ENCODE assay signal across 9 mouse cellular contexts in genomic region chr1:23394356-23394755, GRCm38 (mm10). TPM values are rescaled to one million over a fixed set of nuclear protein-coding genes. Genes with fewer than 3 reads are reported as not detected.
DNase-seq lines count a peak whose midpoint lies in the region; ATAC-seq and TF ChIP-seq lines count a peak whose summit lies in the region.
"Not testable (repeated sequence)": the region's sequence is repeated elsewhere in the genome, so short reads cannot be mapped to it uniquely, and the experiment has no call there.
"Had no signal": no experiment of that assay in that cellular context is flagged by ENCODE, and none has a peak within 500 bp of the region (broad histone marks: within the 10 kb centered on the region; RNA-seq: fewer than 3 reads in every experiment).

No protein-coding gene starts in this region.

- not testable (repeated sequence) for H3K36me3 ChIP-seq in erythroblast, embryonic 14.5 days (ENCODE audit: control insufficient read depth); liver, embryonic 12.5 days; liver, embryonic 13.5 days; liver, embryonic 14.5 days (replicated peaks; ENCODE audit: control insufficient read depth, insufficient read depth, low read depth); liver, embryonic 15.5 days (replicated peaks); liver, embryonic 16.5 days (ENCODE audit: control insufficient read depth, insufficient read depth)

- H3K9ac ChIP-seq in liver, embryonic 12.5 days; liver, embryonic 13.5 days; liver, embryonic 14.5 days (replicated peaks); liver, embryonic 15.5 days; liver, embryonic 16.5 days (ENCODE audit: low read depth, low read length): not testable (repeated sequence)

- H3K4me2 ChIP-seq in liver, embryonic 12.5 days = peak overlapping the region; percentile 37
- peak overlapping the region; percentile 36 for H3K4me2 ChIP-seq in liver, embryonic 13.5 days
- H3K4me2 ChIP-seq in liver, embryonic 14.5 days (ENCODE audit: low read depth) = peak overlapping the region; percentile 36
- peak overlapping the region; percentile 49 for H3K4me2 ChIP-seq in liver, embryonic 15.5 days
- H3K4me2 ChIP-seq in liver, embryonic 16.5 days (ENCODE audit: low read depth, low read length) = peak overlapping the region; percentile 17; the same call in 1 of the 2 replicates

- not testable (repeated sequence) for H3K9me3 ChIP-seq in erythroblast, embryonic 14.5 days (ENCODE audit: control insufficient read depth, low read length); liver, embryonic 12.5 days (replicated peaks); liver, embryonic 13.5 days (replicated peaks); liver, embryonic 14.5 days (ENCODE audit: control insufficient read depth, low read length); liver, embryonic 15.5 days (replicated peaks); liver, embryonic 16.5 days (replicated peaks; ENCODE audit: control insufficient read depth, low read length)

- not testable (repeated sequence) for TF ChIP-seq EP300 in liver, embryonic 14.5 days (IDR thresholded peaks at IDR 0.05; ENCODE audit: low read depth)

- not testable (repeated sequence) for TF ChIP-seq CTCF in liver, embryonic 14.5 days (IDR thresholded peaks at IDR 0.05; ENCODE audit: low read depth)

- WGBS in liver, embryonic 12.5 days (ENCODE audit: insufficient replicate concordance) = 71% methylated on average over 2 of the region's 2 CpGs
- 66% methylated on average over 2 of the region's 2 CpGs for WGBS in liver, embryonic 13.5 days (ENCODE audit: insufficient replicate concordance)
- 73% methylated on average over 2 of the region's 2 CpGs for whole genome bisulfite sequencing in liver, embryonic 14.5 days (ENCODE audit: insufficient replicate concordance)
- WGBS in liver, embryonic 15.5 days (ENCODE audit: insufficient replicate concordance) = 73% methylated on average over 2 of the region's 2 CpGs
- 75% methylated on average over 2 of the region's 2 CpGs for WGBS in liver, embryonic 16.5 days (ENCODE audit: insufficient replicate concordance)

- peaks cover 69% of the 10 kb centered on the region for H3K4me1 ChIP-seq in erythroblast, embryonic 14.5 days (ENCODE audit: control insufficient read depth)
- peaks cover 44% of the 10 kb centered on the region for H3K4me1 ChIP-seq in liver, embryonic 12.5 days
- peaks cover 60% of the 10 kb centered on the region for H3K4me1 ChIP-seq in liver, embryonic 13.5 days (replicated peaks)
- H3K4me1 ChIP-seq in liver, embryonic 14.5 days (replicated peaks; ENCODE audit: control insufficient read depth in 2 of 2, insufficient read depth in 2 of 2, low read length in 1 of 2) = peaks cover 14 to 24% of the 10 kb centered on the region in 2 experiments
- peaks cover 41% of the 10 kb centered on the region for H3K4me1 ChIP-seq in liver, embryonic 15.5 days (replicated peaks)
- H3K4me1 ChIP-seq in liver, embryonic 16.5 days (ENCODE audit: control insufficient read depth, low read depth, low read length) = not testable (repeated sequence)

- DNase-seq in heart, adult 11 months = peak; percentile 66
- not testable (repeated sequence) for DNase-seq in liver, embryonic 13.5 days; liver, embryonic 14.5 days (ENCODE audit: low read depth in 3 of 3, low spot score in 3 of 3)

- peak overlapping the region; percentile 38 for H3K4me3 ChIP-seq in erythroblast, embryonic 14.5 days (replicated peaks)
- H3K4me3 ChIP-seq in liver, embryonic 12.5 days = not testable (repeated sequence)
- peak overlapping the region; percentile 30; the same call in 1 of the 2 replicates for H3K4me3 ChIP-seq in liver, embryonic 13.5 days (replicated peaks)
- 0 out of 4 replicates have a peak overlapping the region, but pooled peaks of 1 of the 2 experiments have one; percentile 6 for H3K4me3 ChIP-seq in liver, embryonic 14.5 days (ENCODE audit: insufficient read depth in 1 of 2, low read depth in 2 of 2, low read length in 2 of 2)
- H3K4me3 ChIP-seq in liver, embryonic 15.5 days (replicated peaks) = peak overlapping the region; percentile 34
- H3K4me3 ChIP-seq in liver, embryonic 16.5 days (ENCODE audit: low read depth, low read length) = peak overlapping the region; percentile 19; the same call in 1 of the 2 replicates

- H3K27me3 ChIP-seq in erythroblast, embryonic 14.5 days (ENCODE audit: control insufficient read depth); liver, embryonic 12.5 days (replicated peaks); liver, embryonic 13.5 days; liver, embryonic 14.5 days (ENCODE audit: control insufficient read depth, insufficient read depth, low read length); liver, embryonic 15.5 days; liver, embryonic 16.5 days (ENCODE audit: control insufficient read depth, insufficient read depth, low read depth, low read length): not testable (repeated sequence)

- not testable (repeated sequence) for H3K27ac ChIP-seq in liver, embryonic 12.5 days; liver, embryonic 13.5 days; liver, embryonic 14.5 days; liver, embryonic 15.5 days (replicated peaks); liver, embryonic 16.5 days (ENCODE audit: low read length)

- peak; percentile 53; the same call in 1 of the 2 replicates for ATAC-seq in erythroid progenitor cell, adult 5-6 weeks (replicated peaks; ENCODE audit: low FRiP score, poor library complexity, severe bottlenecking)
- peak; percentile 65; the same call in 1 of the 2 replicates for ATAC-seq in liver, embryonic 12.5 days
- peak; percentile 77 for ATAC-seq in liver, embryonic 13.5 days (ENCODE audit: low read depth)
- peak; percentile 56; the same call in 1 of the 2 replicates for ATAC-seq in liver, embryonic 14.5 days (ENCODE audit: insufficient read depth)
- peak; percentile 68 for ATAC-seq in liver, embryonic 15.5 days (ENCODE audit: insufficient read depth)
- ATAC-seq in liver, embryonic 16.5 days (ENCODE audit: low read depth) = peak; percentile 55; the same call in 1 of the 2 replicates

RNA-seq across cellular contexts. Expression of gene Ogfrl1, which starts 3.2 kb away (rescaled TPM):
- polyA plus RNA-seq in erythroblast, embryonic 14.5 days (2012) = 1.5 TPM in 2 replicates
- 57.4 and 59.8 TPM in 2 replicates for total RNA-seq in erythroid progenitor cell, adult 5-6 weeks (2015; ENCODE audit: low replicate concordance)
- 31.6 and 34.8 TPM in 2 replicates for total RNA-seq in erythroid progenitor cell, adult 5-6 weeks (2017; ENCODE audit: low replicate concordance)
- polyA plus RNA-seq in liver, embryonic 12.5 days (2016; fragmentation: Nextera tagmentation; extraction: Ambion mirVana) = 21.3 and 24.0 TPM in 2 replicates
- polyA plus RNA-seq in liver, embryonic 13.5 days (2015; fragmentation: Nextera tagmentation; extraction: Ambion mirVana) = 12.7 and 20.0 TPM in 2 replicates
- 5.2 and 7.4 TPM in 2 replicates for polyA plus RNA-seq in liver, embryonic 14.5 days (2012; rRNA removed)
- polyA plus RNA-seq in liver, embryonic 14.5 days (2014; fragmentation: Nextera tagmentation; extraction: Ambion mirVana) = 16.5 and 18.0 TPM in 2 replicates
- 11.9 and 14.8 TPM in 2 replicates for polyA plus RNA-seq in liver, embryonic 15.5 days (2015; fragmentation: Nextera tagmentation; extraction: Ambion mirVana)
- polyA plus RNA-seq in liver, embryonic 16.5 days (2015; fragmentation: Nextera tagmentation; extraction: Ambion mirVana) = 6.8 and 7.3 TPM in 2 replicates
- total RNA-seq: CH12.LX had no signal
